In the genomic region with DNA sequence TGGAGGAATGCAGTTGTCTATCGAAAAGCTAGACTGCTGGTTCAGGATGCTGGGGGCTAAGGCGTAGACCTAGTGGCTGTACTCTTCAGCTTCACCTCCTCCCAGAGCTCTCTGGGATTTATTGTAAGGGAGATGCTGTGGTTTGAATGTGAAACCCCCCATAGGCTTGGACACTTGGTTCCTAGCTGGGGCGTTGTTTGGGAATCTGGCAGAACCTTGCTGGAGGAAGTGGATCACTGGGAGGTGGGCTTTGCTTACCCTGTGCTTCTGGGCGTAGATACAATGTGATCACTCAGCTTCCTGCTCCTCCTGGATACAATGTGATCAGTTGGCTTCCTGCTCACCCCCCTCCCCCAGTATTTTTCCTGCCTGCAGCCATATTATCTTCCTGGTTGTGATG, we compare ENCODE assay signal across 22 mouse cellular contexts. TPM values are rescaled to one million over a fixed set of nuclear protein-coding genes. Genes with fewer than 3 reads are reported as not detected.
A peak's percentile ranks its signal among the peaks of the same experiment; 100 is the strongest.
DNase-seq lines count a peak whose midpoint lies in the region; ATAC-seq and TF ChIP-seq lines count a peak whose summit lies in the region.
"Had no signal": no experiment of that assay in that cellular context is flagged by ENCODE, and none has a peak within 500 bp of the region (broad histone marks: within the 10 kb centered on the region; RNA-seq: fewer than 3 reads in every experiment).

No protein-coding gene starts in this region.

- no peak for TF ChIP-seq POLR2A in ES-Bruce4 (IDR thresholded peaks at IDR 0.05; ENCODE audit: insufficient read depth, low read length)

- H3K4me1 ChIP-seq in ES-Bruce4 (ENCODE audit: control insufficient read depth, insufficient read depth, low read length) = no peaks in the 10 kb centered on the region
- H3K4me1 ChIP-seq: embryonic facial prominence, embryonic 13.5 days; embryonic facial prominence, embryonic 15.5 days; forebrain, embryonic 13.5 days; forebrain, embryonic 15.5 days had no signal

- peak overlapping the region; percentile 57; the same call in 1 of the 2 replicates for H3K27ac ChIP-seq in ES-Bruce4 (ENCODE audit: insufficient read depth, low read length)
- H3K27ac ChIP-seq: embryonic facial prominence, embryonic 13.5 days; embryonic facial prominence, embryonic 15.5 days; forebrain, embryonic 13.5 days; forebrain, embryonic 15.5 days had no signal

- no peaks in the 10 kb centered on the region for H3K9me3 ChIP-seq in ES-Bruce4 (replicated peaks; ENCODE audit: control insufficient read depth, insufficient read depth, low read length, poor library complexity, severe bottlenecking)
- H3K9me3 ChIP-seq: embryonic facial prominence, embryonic 13.5 days; embryonic facial prominence, embryonic 15.5 days; forebrain, embryonic 13.5 days; forebrain, embryonic 15.5 days; G1E had no signal

- H3K4me3 ChIP-seq in ES-Bruce4 (ENCODE audit: low read depth, low read length) = no peak overlapping the region
- H3K4me3 ChIP-seq: embryonic facial prominence, embryonic 13.5 days; embryonic facial prominence, embryonic 15.5 days; forebrain, embryonic 13.5 days; forebrain, embryonic 15.5 days had no signal

- DNase-seq in ES-CJ7 (ENCODE audit: low read depth, low spot score) (peak; percentile 38), R1 (ENCODE audit: low read depth, low spot score) (peak; percentile 56)
- no peak for DNase-seq in T-cell, adult 2 months (ENCODE audit: low spot score)
- DNase-seq in testis, postnatal 10 days (ENCODE audit: low spot score) = no peak
- DNase-seq: adrenal gland, adult 8-10 months; adrenal gland, postnatal 25 days; cerebellum, adult 11 months; cerebellum, adult 18-20 months; cerebellum, adult 8-10 months; cerebellum, adult 9-11 months; cerebellum, postnatal 14 days; cerebellum, postnatal 36 days; embryo, embryonic 11 days; forebrain, postnatal 0 days had no signal

- TF ChIP-seq CTCF in ES-Bruce4 (IDR thresholded peaks at IDR 0.05; ENCODE audit: low read depth, low read length) = no peak

- H3K36me3 ChIP-seq in ES-Bruce4 (ENCODE audit: control insufficient read depth, insufficient read depth, low read length, poor library complexity, severe bottlenecking) = no peaks in the 10 kb centered on the region
- H3K36me3 ChIP-seq: embryonic facial prominence, embryonic 13.5 days; embryonic facial prominence, embryonic 15.5 days; forebrain, embryonic 15.5 days; G1E had no signal

- no peak overlapping the region for H3K9ac ChIP-seq in ES-Bruce4 (ENCODE audit: low read depth, poor library complexity, severe bottlenecking)
- H3K9ac ChIP-seq: embryonic facial prominence, embryonic 13.5 days; embryonic facial prominence, embryonic 15.5 days; forebrain, embryonic 13.5 days; forebrain, embryonic 15.5 days; forebrain, postnatal 0 days had no signal

- ATAC-seq in erythroblast, adult 5-6 weeks (replicated peaks; ENCODE audit: low FRiP score, poor library complexity, severe bottlenecking) = no peak
- ATAC-seq: forebrain, embryonic 13.5 days; forebrain, embryonic 15.5 days; forebrain, postnatal 0 days; Patski had no signal

- H3K27me3 ChIP-seq in ES-Bruce4 (ENCODE audit: control insufficient read depth, insufficient read depth, low read length, poor library complexity, severe bottlenecking) = no peaks in the 10 kb centered on the region
- H3K27me3 ChIP-seq: embryonic facial prominence, embryonic 13.5 days; embryonic facial prominence, embryonic 15.5 days; forebrain, embryonic 13.5 days; forebrain, embryonic 15.5 days; Patski had no signal

- TF ChIP-seq EP300 in ES-Bruce4 (IDR thresholded peaks at IDR 0.05; ENCODE audit: insufficient read depth, low read depth, low read length) = 0 out of 2 replicates have a peak, but pooled peaks have one; percentile 18

RNA-seq across cellular contexts. Expression of a gene that starts 26.4 kb away (rescaled TPM):
- polyA plus RNA-seq in ES-Bruce4 (2011; ENCODE audit: insufficient read depth, insufficient read length, low read depth, missing spikeins) = 72.7 and 73.5 TPM in 2 replicates
- total RNA-seq in erythroblast, adult 5-6 weeks (2015; ENCODE audit: low replicate concordance) = not detected in 2 replicates
- total RNA-seq in erythroblast, adult 5-6 weeks (2017; ENCODE audit: low replicate concordance) = not detected in 2 replicates
- polyA plus RNA-seq: G1E had no signal

RNA-seq across cellular contexts. Expression of a gene that starts 47.7 kb away (rescaled TPM):
- polyA plus RNA-seq in ES-Bruce4 (2011; ENCODE audit: insufficient read depth, insufficient read length, low read depth, missing spikeins) = 28.7 and 38.2 TPM in 2 replicates
- 2.1 and 17.9 TPM in 2 replicates for total RNA-seq in erythroblast, adult 5-6 weeks (2015; ENCODE audit: low replicate concordance)
- 2.4 and 3.6 TPM in 2 replicates for total RNA-seq in erythroblast, adult 5-6 weeks (2017; ENCODE audit: low replicate concordance)

Comparison
In these comparisons a context has a peak if more than half of its experiments do, and no peak if none do; other contexts are left out.
1. DNase-seq: peak in ES-CJ7 (single experiment) and R1 (single experiment); none in T-cell, adult 2 months (single experiment) and testis, postnatal 10 days (single experiment).